Mouse (Mus musculus) heart, adult 2 months (tissue): ENCODE results near the gene Ahnak2. TPM values are rescaled to one million over a fixed set of nuclear protein-coding genes. Genes with fewer than 3 reads are reported as not detected.

Experiments
- DNase-seq, 2 experiments: peaks; one replicate each; pipeline ENCODE4 v3.0.0; 2021
- H3K27ac ChIP-seq: fragments of 200-600 bp; 2 replicates; pipeline ENCODE4 v1.8.1; 2022
- H3K27me3 ChIP-seq: fragments of 200-500 bp; 2 replicates; pipeline ENCODE4 v1.6.1; 2012; ENCODE audit warnings: mild to moderate bottlenecking, low read length, inconsistent platforms, mixed read lengths; ENCODE audit not compliant: control insufficient read depth, insufficient read depth
- H3K36me3 ChIP-seq: fragments of 200-500 bp; 2 replicates; pipeline ENCODE4 v1.6.1; 2012; ENCODE audit warnings: low read length, inconsistent platforms; ENCODE audit not compliant: control insufficient read depth, insufficient read depth
- H3K4me1 ChIP-seq: fragments of 200-500 bp; 2 replicates; pipeline ENCODE4 v1.6.1; 2011; ENCODE audit warnings: low read length; ENCODE audit not compliant: control insufficient read depth, insufficient read depth
- H3K4me3 ChIP-seq: fragments of 200-600 bp; 2 replicates; pipeline ENCODE4 v1.8.1; 2022
- H3K79me2 ChIP-seq: fragments of 200-500 bp; replicated peaks from 2 replicates; pipeline ENCODE4 v1.6.1; 2012; ENCODE audit warnings: mild to moderate bottlenecking, inconsistent platforms, low read length, moderate library complexity, mixed read lengths; ENCODE audit not compliant: control insufficient read depth, insufficient read depth
- H3K9ac ChIP-seq: fragments of 200-500 bp; 2 replicates; pipeline ENCODE4 v1.6.1; 2012; ENCODE audit warnings: low read depth, mild to moderate bottlenecking, control low read depth, inconsistent platforms, low read length, mixed read lengths
- CTCF ChIP-seq: fragments of 200-600 bp; IDR thresholded peaks from 2 replicates; pipeline ENCODE4 v1.8.1; 2022; ENCODE audit warnings: antibody characterized with exemption, mild to moderate bottlenecking, moderate library complexity
- EP300 ChIP-seq: fragments of 200-500 bp; IDR thresholded peaks from 2 replicates; pipeline ENCODE4 v1.6.1; 2011; ENCODE audit warnings: low read depth, low read length, control low read depth; ENCODE audit not compliant: insufficient read depth
- POLR2A ChIP-seq: fragments of 200-500 bp; IDR thresholded peaks from 2 replicates; pipeline ENCODE4 v1.6.1; 2011; ENCODE audit warnings: mild to moderate bottlenecking, low read depth, low read length, control low read depth; ENCODE audit not compliant: insufficient read depth
- WGBS: fragments of 180-500 bp; shearing (Covaris S2); methylation state at CpG from one replicate; pipeline ENCODE4 v1.1.7; 2018; 5-methylcytosine and 5-hydroxymethylcytosine counted together
- intact Hi-C: fragments of 180-260 bp; cut with DNase I; formaldehyde crosslinking; loops from one replicate; pipeline ENCODE4 v1.15.1; 2025
- polyA plus RNA-seq: library from polyadenylated mRNA; depleted of rRNA; stranded (reverse); fragments of >200 nt; gene quantifications from 2 replicates; pipeline ENCODE4 v1.2.3, GENCODE M21; 2012
- total RNA-seq, 2 experiments: library from RNA; stranded (reverse); gene quantifications; 2 replicates each; pipeline ENCODE4 v1.2.3; 2021

The Ahnak2 gene
- total and polyA plus RNA-seq, 3 experiments, result 5.4 to 15.7 (median 14.8) TPM

- H3K4me3 ChIP-seq, result no peak overlapping the region
- peaks cover 7% of the 10 kb centered on the region for H3K4me1 ChIP-seq
- TF ChIP-seq CTCF (no peak), POLR2A (no peak), EP300 (no peak)
- H3K79me2 ChIP-seq, result no peaks in the 10 kb centered on the region
- no peak overlapping the region for H3K27ac ChIP-seq
- no peaks in the 10 kb centered on the region; the same call in 1 of the 2 replicates for H3K27me3 ChIP-seq
- no peaks in the 10 kb centered on the region for H3K36me3 ChIP-seq
- intact Hi-C loops, result loop anchor here (1.0 kb wide), 1 partner anchor 97 kb away; no protein-coding TSS in a partner anchor
- 73% methylated on average over 4 of the region's 4 CpGs for WGBS
- no peak for DNase-seq
- no peak overlapping the region for H3K9ac ChIP-seq
Measured at GRCm38 (mm10) chr12:112746461-112746807, 56.0 kb downstream of the Ahnak2 start.

- Histone ChIP-seq H3K79me2 (no peaks in the 10 kb centered on the region), H3K4me3 (no peak overlapping the region), H3K4me1 (peaks cover 7% of the 10 kb centered on the region), H3K36me3 (no peaks in the 10 kb centered on the region), H3K27me3 (no peaks in the 10 kb centered on the region), H3K27ac (no peak overlapping the region), H3K9ac (no peak overlapping the region)
- intact Hi-C loops, result loop anchor here (1.0 kb wide), 1 partner anchor 98 kb away; no protein-coding TSS in a partner anchor
- no peak for DNase-seq
- WGBS, result 88% methylated on average over 10 of the region's 10 CpGs
- TF ChIP-seq POLR2A, result no peak
- TF ChIP-seq CTCF, result no peak
- no peak for TF ChIP-seq EP300
Measured at GRCm38 (mm10) chr12:112745716-112746115, 56.7 kb downstream of the Ahnak2 start.

GRCm38 (mm10) chr12:112744891-112745580, 57.4 kb downstream of the Ahnak2 start:
- no peak overlapping the region for H3K9ac ChIP-seq
- H3K79me2 ChIP-seq, result no peaks in the 10 kb centered on the region
- intact Hi-C loops, result no loop called here
- H3K36me3 ChIP-seq, result no peaks in the 10 kb centered on the region
- H3K4me3 ChIP-seq, result no peak overlapping the region
- no peaks in the 10 kb centered on the region for H3K27me3 ChIP-seq
- peaks cover 7% of the 10 kb centered on the region for H3K4me1 ChIP-seq
- TF ChIP-seq POLR2A (no peak), EP300 (no peak), CTCF (no peak)
- H3K27ac ChIP-seq, result no peak overlapping the region
- no peak for DNase-seq
- WGBS, result 90% methylated on average over 10 of the region's 10 CpGs

- Histone ChIP-seq H3K4me1 (peaks cover 7% of the 10 kb centered on the region), H3K79me2 (no peaks in the 10 kb centered on the region), H3K4me3 (no peak overlapping the region), H3K27ac (no peak overlapping the region), H3K27me3 (no peaks in the 10 kb centered on the region), H3K36me3 (no peaks in the 10 kb centered on the region), H3K9ac (no peak overlapping the region)
- WGBS, result 75% methylated on average over 11 of the region's 11 CpGs
- TF ChIP-seq EP300, result no peak
- no peak for TF ChIP-seq POLR2A
- TF ChIP-seq CTCF, result no peak
- DNase-seq, result no peak
- intact Hi-C loops, result no loop called here
Measured at GRCm38 (mm10) chr12:112744211-112744610, 58.2 kb downstream of the Ahnak2 start.

- peak overlapping the region; percentile 90 for H3K27ac ChIP-seq
- DNase-seq, result peak; percentile 85 to 87
- H3K4me1 ChIP-seq, result peaks cover 7% of the 10 kb centered on the region
- H3K36me3 ChIP-seq, result no peaks in the 10 kb centered on the region
- H3K79me2 ChIP-seq, result no peaks in the 10 kb centered on the region
- TF ChIP-seq POLR2A (peak; percentile 37; the same call in 1 of the 2 replicates), CTCF (no peak; the same call in 1 of the 2 replicates), EP300 (peak; percentile 68)
- no peaks in the 10 kb centered on the region for H3K27me3 ChIP-seq
- intact Hi-C loops, result no loop called here
- H3K4me3 ChIP-seq, result peak overlapping the region; percentile 32
- 27% methylated on average over 25 of the region's 25 CpGs for WGBS
- H3K9ac ChIP-seq, result peak overlapping the region; percentile 45
Measured at GRCm38 (mm10) chr12:112743168-112743975, 59.1 kb downstream of the Ahnak2 start.

- no peaks in the 10 kb centered on the region for H3K36me3 ChIP-seq
- no peaks in the 10 kb centered on the region for H3K27me3 ChIP-seq
- H3K27ac ChIP-seq, result peak overlapping the region; percentile 90
- intact Hi-C loops, result no loop called here
- H3K4me1 ChIP-seq, result peaks cover 7% of the 10 kb centered on the region
- H3K79me2 ChIP-seq, result no peaks in the 10 kb centered on the region
- peak; percentile 57 to 66 for DNase-seq
- TF ChIP-seq POLR2A (peak; percentile 14; the same call in 1 of the 2 replicates), CTCF (no peak)
- H3K9ac ChIP-seq, result peak overlapping the region; percentile 45
- 32% methylated on average over 6 of the region's 6 CpGs for WGBS
- H3K4me3 ChIP-seq, result peak overlapping the region; percentile 32
Measured at GRCm38 (mm10) chr12:112742768-112743167, 59.7 kb downstream of the Ahnak2 start.
